Mouse (Mus musculus) myocyte (in vitro differentiated cells): Measurements from ENCODE around the gene Acot12. TPM values are rescaled to one million over a fixed set of nuclear protein-coding genes. Genes with fewer than 3 reads are reported as not detected.

ENCODE experiments used
- H3K27me3 ChIP-seq: one replicate; pipeline ENCODE4 v1.6.1; 2011; ENCODE audit not compliant: control insufficient read depth, insufficient read depth, insufficient read length
- H3K36me3 ChIP-seq: one replicate; pipeline ENCODE4 v1.6.1; 2011; ENCODE audit not compliant: control insufficient read depth, insufficient read depth
- H3K4me2 ChIP-seq: one replicate; pipeline ENCODE4 v1.6.1; 2011; ENCODE audit warnings: low read depth, control low read depth
- H3K4me3 ChIP-seq: one replicate; pipeline ENCODE4 v1.5.1; 2011; ENCODE audit warnings: mild to moderate bottlenecking, control low read depth, moderate library complexity
- H3K79me2 ChIP-seq: one replicate; pipeline ENCODE4 v1.6.1; 2011; ENCODE audit not compliant: control insufficient read depth, insufficient read depth
- H3ac ChIP-seq: one replicate; pipeline ENCODE4 v1.6.1; 2011; ENCODE audit not compliant: control insufficient read depth, insufficient read length
- CEBPB ChIP-seq: IDR thresholded peaks from 2 replicates; pipeline ENCODE4 v1.6.1; 2011; ENCODE audit warnings: mild to moderate bottlenecking, moderate library complexity; ENCODE audit not compliant: poor library complexity, insufficient read depth, severe bottlenecking
- E2F4 ChIP-seq: IDR thresholded peaks from one replicate; pipeline ENCODE4 v1.6.1; 2011; ENCODE audit warnings: mild to moderate bottlenecking, control low read depth, moderate library complexity; ENCODE audit not compliant: insufficient read depth
- MAX ChIP-seq: IDR thresholded peaks from one replicate; pipeline ENCODE4 v1.6.1; 2011; ENCODE audit warnings: low read depth, mild to moderate bottlenecking, control low read depth
- MYOD1 ChIP-seq, 3 experiments: IDR thresholded peaks; one replicate each; pipeline ENCODE4 v1.6.1; 2011; ENCODE audit warnings: control low read depth in 2 of 3, low read depth in 2 of 3, mild to moderate bottlenecking in 2 of 3, moderate library complexity in 1 of 3; ENCODE audit not compliant: insufficient read length in 2 of 3, control insufficient read depth in 1 of 3
- MYOG ChIP-seq, 3 experiments: IDR thresholded peaks; one replicate each; pipeline ENCODE4 v1.6.1; 2011; ENCODE audit warnings: control low read depth in 2 of 3, low read depth in 2 of 3, mild to moderate bottlenecking in 2 of 3; ENCODE audit not compliant: insufficient read length in 2 of 3, control insufficient read depth in 1 of 3, insufficient read depth in 1 of 3
- POLR2A ChIP-seq: IDR thresholded peaks from one replicate; pipeline ENCODE4 v1.6.1; 2011; ENCODE audit warnings: low read depth, mild to moderate bottlenecking, control low read depth, moderate library complexity; ENCODE audit not compliant: insufficient read length
- POLR2AphosphoS2 ChIP-seq: IDR thresholded peaks from one replicate; pipeline ENCODE4 v1.6.1; 2011; ENCODE audit warnings: low read depth, control low read depth; ENCODE audit not compliant: insufficient read length
- REST ChIP-seq: IDR thresholded peaks from one replicate; pipeline ENCODE4 v1.6.1; 2011; ENCODE audit warnings: mild to moderate bottlenecking, control low read depth, moderate library complexity; ENCODE audit not compliant: insufficient read depth, insufficient read length
- SRF ChIP-seq: IDR thresholded peaks from one replicate; pipeline ENCODE4 v1.6.1; 2011; ENCODE audit warnings: low read depth; ENCODE audit not compliant: control insufficient read depth, insufficient read length
- TCF12 ChIP-seq: IDR thresholded peaks from one replicate; pipeline ENCODE4 v1.6.1; 2011; ENCODE audit warnings: mild to moderate bottlenecking, control low read depth; ENCODE audit not compliant: poor library complexity, insufficient read depth, severe bottlenecking
- TCF3 ChIP-seq: IDR thresholded peaks from one replicate; pipeline ENCODE4 v1.6.1; 2011; ENCODE audit warnings: low read depth, control low read depth; ENCODE audit not compliant: insufficient read length
- USF1 ChIP-seq: IDR thresholded peaks from one replicate; pipeline ENCODE4 v1.6.1; 2011; ENCODE audit warnings: low read depth, mild to moderate bottlenecking, control low read depth, moderate library complexity
- polyA plus RNA-seq: library from polyadenylated mRNA; unstranded; fragments of >200 nt; fragmentation: generic; extraction: Trizol; gene quantifications from one replicate; pipeline ENCODE4 v1.2.1, GENCODE M21; 2012; ENCODE audit warnings: missing spikeins

Gene Acot12
- polyA plus RNA-seq, 1 experiment, result 0.13 TPM

- no peaks in the 10 kb centered on the region for H3K27me3 ChIP-seq
- H3K36me3 ChIP-seq, result peaks cover 38% of the 10 kb centered on the region
- H3K79me2 ChIP-seq, result no peaks in the 10 kb centered on the region
- H3K4me2 ChIP-seq, result no peak overlapping the region
- H3K4me3 ChIP-seq, result no peak overlapping the region
- no peak overlapping the region for H3ac ChIP-seq
- TF ChIP-seq SRF (no peak), CEBPB (no peak), E2F4 (no peak), TCF12 (no peak), REST (no peak), TCF3 (no peak), MAX (no peak), MYOG (IDR thresholded peaks at IDR 0.05; ENCODE audit: control insufficient read depth in 1 of 3, insufficient read depth in 1 of 3, insufficient read length in 2 of 3, low read depth in 2 of 3) (no peak), POLR2A (no peak), USF1 (no peak), POLR2AphosphoS2 (no peak), MYOD1 (IDR thresholded peaks at IDR 0.05; ENCODE audit: control insufficient read depth in 1 of 3, insufficient read length in 2 of 3, low read depth in 2 of 3) (no peak)
Observed at GRCm38 (mm10) chr13:91794926-91795436, 53.7 kb downstream of the Acot12 start.

- H3K4me3 ChIP-seq, result no peak overlapping the region
- TF ChIP-seq CEBPB (no peak), SRF (no peak), MYOD1 (IDR thresholded peaks at IDR 0.05; ENCODE audit: control insufficient read depth in 1 of 3, insufficient read length in 2 of 3, low read depth in 2 of 3) (no peak)
- no peaks in the 10 kb centered on the region for H3K27me3 ChIP-seq
- no peaks in the 10 kb centered on the region for H3K79me2 ChIP-seq
- H3K4me2 ChIP-seq, result no peak overlapping the region
- peaks cover 44% of the 10 kb centered on the region for H3K36me3 ChIP-seq
- no peak overlapping the region for H3ac ChIP-seq
Observed at GRCm38 (mm10) chr13:91795593-91795992, 54.3 kb downstream of the Acot12 start.

- no peaks in the 10 kb centered on the region for H3K79me2 ChIP-seq
- no peak overlapping the region for H3K4me3 ChIP-seq
- H3K27me3 ChIP-seq, result no peaks in the 10 kb centered on the region
- peaks cover 46% of the 10 kb centered on the region for H3K36me3 ChIP-seq
- TF ChIP-seq E2F4 (no peak), TCF12 (no peak), MYOD1 (IDR thresholded peaks at IDR 0.05; ENCODE audit: control insufficient read depth in 1 of 3, insufficient read length in 2 of 3, low read depth in 2 of 3) (no peak), MYOG (IDR thresholded peaks at IDR 0.05; ENCODE audit: control insufficient read depth in 1 of 3, insufficient read depth in 1 of 3, insufficient read length in 2 of 3, low read depth in 2 of 3) (no peak), REST (no peak), MAX (no peak), POLR2AphosphoS2 (no peak), POLR2A (no peak), SRF (no peak), TCF3 (no peak), USF1 (no peak)
- no peak overlapping the region for H3ac ChIP-seq
- H3K4me2 ChIP-seq, result no peak overlapping the region
Observed at GRCm38 (mm10) chr13:91796003-91796402, 54.7 kb downstream of the Acot12 start.

- TF ChIP-seq MAX, result no peak
- no peak for TF ChIP-seq POLR2A
- TF ChIP-seq TCF3, result no peak
- TF ChIP-seq REST, result no peak
- TF ChIP-seq MYOD1 (IDR thresholded peaks at IDR 0.05; ENCODE audit: control insufficient read depth in 1 of 3, insufficient read length in 2 of 3, low read depth in 2 of 3), result no peak
- no peak for TF ChIP-seq POLR2AphosphoS2
- TF ChIP-seq SRF, result no peak
- TF ChIP-seq MYOG (IDR thresholded peaks at IDR 0.05; ENCODE audit: control insufficient read depth in 1 of 3, insufficient read depth in 1 of 3, insufficient read length in 2 of 3, low read depth in 2 of 3), result no peak
- TF ChIP-seq CEBPB, result no peak
- TF ChIP-seq TCF12, result no peak
- no peak for TF ChIP-seq E2F4
- TF ChIP-seq USF1, result no peak
- Histone ChIP-seq H3K4me2 (no peak overlapping the region), H3K79me2 (peaks cover 5% of the 10 kb centered on the region), H3K36me3 (peaks cover 54% of the 10 kb centered on the region), H3K27me3 (no peaks in the 10 kb centered on the region), H3K4me3 (no peak overlapping the region), H3ac (no peak overlapping the region)
Observed at GRCm38 (mm10) chr13:91796916-91797315, 55.6 kb downstream of the Acot12 start.

- Histone ChIP-seq H3K36me3 (peaks cover 54% of the 10 kb centered on the region), H3K4me2 (no peak overlapping the region), H3K27me3 (no peaks in the 10 kb centered on the region), H3K79me2 (peaks cover 5% of the 10 kb centered on the region), H3K4me3 (no peak overlapping the region), H3ac (no peak overlapping the region)
- TF ChIP-seq TCF3 (no peak), MYOD1 (IDR thresholded peaks at IDR 0.05; ENCODE audit: control insufficient read depth in 1 of 3, insufficient read length in 2 of 3, low read depth in 2 of 3) (no peak), POLR2A (no peak), MYOG (IDR thresholded peaks at IDR 0.05; ENCODE audit: control insufficient read depth in 1 of 3, insufficient read depth in 1 of 3, insufficient read length in 2 of 3, low read depth in 2 of 3) (no peak), TCF12 (no peak), MAX (no peak), POLR2AphosphoS2 (no peak), REST (no peak)
Observed at GRCm38 (mm10) chr13:91797442-91797841, 56.1 kb downstream of the Acot12 start.
